Mouse (Mus musculus): ENCODE results near the gene Rnf167. TPM values are rescaled to one million over a fixed set of nuclear protein-coding genes. Genes with fewer than 3 reads are reported as not detected.

Rnf167 gene
- polyA plus RNA-seq, 1 experiment from 2014 or later: 104 TPM

Other genes with a start within 250 kb of the Rnf167 start
- gene Pelp1, start 237.2 kb upstream of the Rnf167 start, polyA plus RNA-seq (2016; fragmentation: Nextera tagmentation; extraction: Ambion mirVana): 41.9 and 46.4 TPM in 2 replicates
- gene Arrb2, start 214.6 kb upstream of the Rnf167 start, polyA plus RNA-seq (2016; fragmentation: Nextera tagmentation; extraction: Ambion mirVana): 21.7 and 23.7 TPM in 2 replicates
- 41.4 and 44.5 TPM in 2 replicates for gene Med11, start 195.3 kb upstream of the Rnf167 start, polyA plus RNA-seq (2016; fragmentation: Nextera tagmentation; extraction: Ambion mirVana)
- 0.27 and 0.46 TPM in 2 replicates for gene Zmynd15, start 187.8 kb upstream of the Rnf167 start, polyA plus RNA-seq (2016; fragmentation: Nextera tagmentation; extraction: Ambion mirVana)
- 1.4 and 2.2 TPM in 2 replicates for gene Cxcl16, start 187.3 kb upstream of the Rnf167 start, polyA plus RNA-seq (2016; fragmentation: Nextera tagmentation; extraction: Ambion mirVana)
- gene Tm4sf5, start 142.0 kb upstream of the Rnf167 start, polyA plus RNA-seq (2016; fragmentation: Nextera tagmentation; extraction: Ambion mirVana): 0.32 TPM in 1 of 2 replicates, not detected in the other
- 0.26 and 0.48 TPM in 2 replicates for gene Vmo1, start 132.6 kb upstream of the Rnf167 start, polyA plus RNA-seq (2016; fragmentation: Nextera tagmentation; extraction: Ambion mirVana)
- 0.50 and 0.77 TPM in 2 replicates for gene Gltpd2, start 128.0 kb upstream of the Rnf167 start, polyA plus RNA-seq (2016; fragmentation: Nextera tagmentation; extraction: Ambion mirVana)
- 784 and 848 TPM in 2 replicates for gene Psmb6, start 121.9 kb upstream of the Rnf167 start, polyA plus RNA-seq (2016; fragmentation: Nextera tagmentation; extraction: Ambion mirVana)
- not detected in 2 replicates for gene Gm40193, start 114.3 kb upstream of the Rnf167 start, polyA plus RNA-seq (2016; fragmentation: Nextera tagmentation; extraction: Ambion mirVana)
- 4.4 and 6.7 TPM in 2 replicates for gene Pld2, start 107.2 kb upstream of the Rnf167 start, polyA plus RNA-seq (2016; fragmentation: Nextera tagmentation; extraction: Ambion mirVana)
- 16.7 and 17.5 TPM in 2 replicates for gene Mink1, start 84.4 kb upstream of the Rnf167 start, polyA plus RNA-seq (2016; fragmentation: Nextera tagmentation; extraction: Ambion mirVana)
- not detected in 2 replicates for gene 4930544D05Rik, start 31.4 kb upstream of the Rnf167 start, polyA plus RNA-seq (2016; fragmentation: Nextera tagmentation; extraction: Ambion mirVana)
- gene Chrne, start 28.0 kb upstream of the Rnf167 start, polyA plus RNA-seq (2016; fragmentation: Nextera tagmentation; extraction: Ambion mirVana): not detected in 2 replicates
- gene Gp1ba, start 8.1 kb upstream of the Rnf167 start, polyA plus RNA-seq (2016; fragmentation: Nextera tagmentation; extraction: Ambion mirVana): 0.15 and 0.27 TPM in 2 replicates
- gene Slc25a11, start 244 bp downstream of the Rnf167 start, polyA plus RNA-seq (2016; fragmentation: Nextera tagmentation; extraction: Ambion mirVana): 159 and 160 TPM in 2 replicates
- gene Pfn1, start 7.4 kb downstream of the Rnf167 start, polyA plus RNA-seq (2016; fragmentation: Nextera tagmentation; extraction: Ambion mirVana): 1,467 and 1,498 TPM in 2 replicates
- 20.1 and 27.9 TPM in 2 replicates for gene Eno3, start 10.0 kb downstream of the Rnf167 start, polyA plus RNA-seq (2016; fragmentation: Nextera tagmentation; extraction: Ambion mirVana)
- 143 and 149 TPM in 2 replicates for gene Spag7, start 22.2 kb downstream of the Rnf167 start, polyA plus RNA-seq (2016; fragmentation: Nextera tagmentation; extraction: Ambion mirVana)
- gene Camta2, start 40.9 kb downstream of the Rnf167 start, polyA plus RNA-seq (2016; fragmentation: Nextera tagmentation; extraction: Ambion mirVana): 12.0 and 12.3 TPM in 2 replicates
- gene Inca1, start 52.9 kb downstream of the Rnf167 start, polyA plus RNA-seq (2016; fragmentation: Nextera tagmentation; extraction: Ambion mirVana): 1.1 and 1.6 TPM in 2 replicates
- 2.8 and 3.0 TPM in 2 replicates for gene Kif1c, start 53.3 kb downstream of the Rnf167 start, polyA plus RNA-seq (2016; fragmentation: Nextera tagmentation; extraction: Ambion mirVana)
- 6.8 and 7.5 TPM in 2 replicates for gene Zfp3, start 117.0 kb downstream of the Rnf167 start, polyA plus RNA-seq (2016; fragmentation: Nextera tagmentation; extraction: Ambion mirVana)
- gene Scimp, start 165.4 kb downstream of the Rnf167 start, polyA plus RNA-seq (2016; fragmentation: Nextera tagmentation; extraction: Ambion mirVana): not detected in 2 replicates
- gene Rabep1, start 197.5 kb downstream of the Rnf167 start, polyA plus RNA-seq (2016; fragmentation: Nextera tagmentation; extraction: Ambion mirVana): 43.9 and 45.9 TPM in 2 replicates